Mouse (Mus musculus) layer of hippocampus, adult 2 months (tissue): ENCODE measurements at regions not wholly inside any gene's neighbourhood (a gene's known extent, or its start where the extent isn't known, plus 50 kb on each side); places are given as distances from the start of the nearest gene placed in this dataset.

Experiments used
- DNase-seq, 2 experiments: peaks; one replicate each; pipeline ENCODE4 v3.0.0; 2022; ENCODE audit warnings: low spot score in 2 of 2
- H3K27ac ChIP-seq: fragments of 200-600 bp; 2 replicates; pipeline ENCODE4 v1.8.1; 2022
- H3K4me3 ChIP-seq: fragments of 200-600 bp; 2 replicates; pipeline ENCODE4 v1.8.1; 2022; ENCODE audit warnings: mild to moderate bottlenecking
- CTCF ChIP-seq: fragments of 200-600 bp; conservative IDR thresholded peaks from 2 replicates; pipeline ENCODE4 v1.8.1; 2022; ENCODE audit warnings: antibody characterized with exemption, mild to moderate bottlenecking, moderate library complexity

GRCm38 (mm10) chr6:69578416-69578815 is 1213.6 kb downstream of the Rpia start:
- no peak overlapping the region for H3K27ac ChIP-seq
- DNase-seq: no peak
- TF ChIP-seq CTCF: peak; percentile 34

More at GRCm38 (mm10) chr6:69578416-69578815, 1213.6 kb downstream of the Rpia start:
- H3K4me3 ChIP-seq: no peak overlapping the region
